Mouse (Mus musculus) ovary, postnatal 10 days (tissue): ENCODE data around the gene Fbxl7.
"Not testable (repeated sequence)": the region's sequence is repeated elsewhere in the genome, so short reads cannot be mapped to it uniquely, and the experiment has no call there.

Source experiments
- DNase-seq: peaks from one replicate; pipeline ENCODE4 v3.0.0; 2022; ENCODE audit warnings: low spot score

Gene Fbxl7

DNA sequence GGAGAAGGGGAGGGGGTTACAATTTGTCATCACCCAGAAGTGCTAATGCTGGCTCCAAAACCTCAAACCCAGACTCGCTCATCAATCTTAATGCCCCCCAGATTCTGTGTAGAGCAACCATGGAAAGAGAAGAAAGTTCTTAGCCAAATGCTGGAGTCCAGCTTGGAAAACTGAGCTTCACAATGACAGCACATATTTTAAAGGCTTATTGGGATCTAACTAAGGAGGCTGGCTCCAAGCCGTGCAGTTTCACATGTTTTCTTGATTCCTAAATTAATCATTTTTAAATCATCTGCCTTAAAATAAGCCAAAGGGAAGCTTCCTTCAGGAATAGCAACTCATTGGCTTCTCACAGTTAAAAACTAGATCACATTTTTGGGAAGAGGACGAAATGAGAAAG is 82.5 kb downstream of the Fbxl7 start:
- DNase-seq, result no peak

GRCm38 (mm10) chr15:26809569-26809968 is 85.8 kb downstream of the Fbxl7 start:
- no peak for DNase-seq

DNA sequence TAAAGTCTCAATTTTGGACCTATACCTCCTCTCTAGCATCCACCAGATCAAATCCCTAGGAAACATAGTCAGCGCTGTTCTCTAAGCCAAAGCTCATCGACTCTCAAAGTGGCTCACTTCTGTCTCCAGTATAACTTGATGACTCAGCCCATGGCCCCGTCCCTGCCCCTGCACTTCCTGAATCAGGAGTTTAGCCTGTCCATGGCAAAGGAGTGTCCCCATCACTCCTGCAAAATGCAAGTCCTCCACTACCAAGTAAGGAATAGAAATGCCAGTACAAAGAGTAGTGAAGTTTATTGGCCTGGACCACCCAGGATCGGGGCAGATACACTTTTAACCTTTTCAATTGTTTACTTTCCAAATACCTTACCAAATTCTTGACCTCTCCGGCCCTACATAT is 91.3 kb downstream of the Fbxl7 start:
- DNase-seq, result no peak

DNA sequence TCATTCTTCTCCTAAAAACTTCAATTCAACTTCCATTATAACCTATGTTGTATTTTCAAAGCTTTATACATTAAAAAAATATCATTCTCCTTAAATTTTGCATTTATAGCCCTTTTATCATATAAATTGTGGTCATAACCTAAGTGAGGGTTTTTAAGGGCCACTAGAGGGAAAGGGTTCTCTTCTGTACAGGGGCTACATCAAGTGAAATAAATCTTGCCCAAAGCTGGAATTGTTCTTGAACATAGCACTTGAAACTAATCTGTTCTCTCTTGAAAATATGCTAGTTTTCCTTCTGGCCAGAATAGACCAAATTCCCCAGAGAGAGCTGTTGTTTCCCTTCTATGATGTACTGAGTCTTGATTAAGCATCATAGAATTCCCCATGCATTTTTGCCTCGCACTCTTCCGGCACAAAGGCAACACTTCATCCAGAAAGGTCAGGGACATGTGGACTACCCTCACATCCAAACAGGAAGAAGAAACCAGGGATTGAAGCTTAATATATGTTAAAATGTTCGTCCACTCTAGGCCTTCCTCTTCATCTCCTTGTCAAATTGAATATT is 95.8 kb downstream of the Fbxl7 start:
- DNase-seq, result no peak

GRCm38 (mm10) chr15:26795937-26796336 is 99.4 kb downstream of the Fbxl7 start:
- no peak for DNase-seq

DNA sequence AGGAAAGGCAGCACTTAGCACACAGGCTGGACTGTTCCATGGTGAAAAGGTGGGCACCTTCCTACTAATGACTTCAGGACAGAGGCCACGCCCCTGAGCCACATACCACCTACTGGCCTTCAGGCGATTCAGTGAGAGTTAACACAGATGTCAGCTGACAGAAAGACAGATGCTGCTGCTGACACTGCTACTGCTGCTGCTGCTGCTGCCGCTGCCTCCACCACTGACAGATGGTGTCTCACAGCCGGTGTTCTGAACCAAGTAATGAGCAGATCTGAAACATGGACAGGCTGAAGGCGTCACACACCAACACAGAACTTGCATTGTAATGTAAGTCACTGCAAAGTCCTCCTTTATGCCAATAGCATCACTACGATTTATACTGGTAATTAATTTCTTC is 99.9 kb downstream of the Fbxl7 start:
- DNase-seq, result no peak

GRCm38 (mm10) chr15:26787148-26787547 is 108.2 kb downstream of the Fbxl7 start:
- no peak for DNase-seq

DNA sequence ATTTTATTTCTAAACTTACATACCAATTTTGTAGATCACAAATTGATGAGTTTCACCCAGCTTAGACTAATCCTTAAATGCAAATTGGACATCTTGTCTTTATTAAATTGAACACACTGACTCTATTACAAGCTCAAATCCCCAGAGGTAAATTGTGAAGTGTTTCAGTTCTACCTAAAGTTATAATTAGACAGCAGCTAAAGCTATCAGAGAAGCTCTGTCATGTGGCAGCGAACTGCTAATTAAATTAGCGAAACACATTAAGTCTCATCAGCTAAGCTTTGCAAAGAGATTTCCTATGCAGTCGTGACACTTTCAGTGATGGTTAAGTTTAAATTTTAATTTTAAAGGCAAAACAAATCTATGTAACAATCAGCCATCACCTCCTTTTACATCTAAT is 114.8 kb downstream of the Fbxl7 start:
- no peak for DNase-seq

GRCm38 (mm10) chr15:26779129-26779528 is 116.3 kb downstream of the Fbxl7 start:
- no peak for DNase-seq

GRCm38 (mm10) chr15:26775720-26776119 is 119.7 kb downstream of the Fbxl7 start:
- DNase-seq, result no peak

- DNase-seq, result no peak
These were observed 120.5 kb downstream of the Fbxl7 start for GRCm38 (mm10) chr15:26774895-26775294.

DNA sequence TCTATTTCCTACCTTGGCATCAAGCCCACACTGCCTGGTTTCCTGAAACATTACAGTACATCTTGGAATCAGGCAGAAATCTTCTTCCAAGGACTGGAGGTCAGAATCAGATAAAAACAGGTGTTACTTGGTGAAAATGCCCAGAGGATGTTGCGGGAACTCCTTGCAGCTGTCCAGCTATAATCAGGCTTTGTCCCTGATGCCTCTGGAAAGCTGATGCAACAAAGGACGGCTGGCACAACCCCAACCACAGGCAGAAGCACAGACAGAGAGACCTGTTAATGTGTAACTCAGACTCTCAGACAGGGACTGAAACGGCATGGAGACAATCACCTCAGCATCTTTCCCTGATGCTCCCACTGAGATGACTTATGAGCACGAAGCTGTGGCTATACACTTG is 133.7 kb downstream of the Fbxl7 start:
- no peak for DNase-seq

- DNase-seq, result no peak
These were observed 146.9 kb downstream of the Fbxl7 start for GRCm38 (mm10) chr15:26748484-26748883.

DNA sequence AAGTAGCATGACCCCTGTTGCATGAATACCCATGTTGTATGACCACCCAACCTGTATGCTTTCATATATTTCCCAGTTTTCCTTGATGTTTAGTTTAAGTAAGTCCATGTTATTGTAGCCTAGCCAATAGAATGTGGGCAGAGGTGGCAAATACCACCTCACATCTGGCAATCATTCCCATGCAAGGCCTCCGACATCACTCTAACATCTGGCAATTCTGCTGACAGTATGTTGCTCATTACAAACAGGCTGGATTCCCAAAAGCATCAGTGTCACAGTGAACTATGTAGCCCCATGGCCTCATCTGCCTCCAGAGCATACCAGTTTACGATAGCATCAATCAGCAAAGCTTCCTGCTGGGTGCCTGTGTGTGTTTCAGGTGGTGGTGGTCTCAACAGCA is 163.0 kb downstream of the Fbxl7 start:
- no peak for DNase-seq

GRCm38 (mm10) chr15:26730760-26731159 is 164.6 kb downstream of the Fbxl7 start:
- DNase-seq, result no peak

GRCm38 (mm10) chr15:26729341-26729740 is 166.0 kb downstream of the Fbxl7 start:
- DNase-seq, result not testable (repeated sequence)

GRCm38 (mm10) chr15:26718390-26719036 is 176.9 kb downstream of the Fbxl7 start:
- no peak for DNase-seq

DNA sequence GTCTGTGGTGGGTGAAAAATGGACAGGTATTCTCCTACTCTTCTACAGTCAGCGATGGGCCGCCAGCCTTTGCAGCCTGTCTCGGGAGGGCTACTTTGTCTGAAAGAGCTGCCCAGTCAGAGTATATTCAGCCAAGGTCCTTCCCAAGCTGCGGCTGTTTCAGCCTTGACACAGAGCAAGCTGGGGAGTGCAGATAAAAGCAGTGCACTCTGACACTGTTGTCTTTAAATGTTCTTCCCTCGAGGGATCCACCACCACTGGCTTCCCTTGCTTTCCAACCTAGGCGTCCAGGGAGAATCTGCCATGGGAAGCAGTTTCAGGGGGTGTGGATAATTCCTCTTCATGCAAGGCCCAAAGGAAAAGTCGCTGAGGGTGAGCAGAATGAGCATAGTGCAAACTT is 177.4 kb downstream of the Fbxl7 start:
- DNase-seq, result no peak

GRCm38 (mm10) chr15:26716181-26716580 is 179.2 kb downstream of the Fbxl7 start:
- DNase-seq, result no peak

DNA sequence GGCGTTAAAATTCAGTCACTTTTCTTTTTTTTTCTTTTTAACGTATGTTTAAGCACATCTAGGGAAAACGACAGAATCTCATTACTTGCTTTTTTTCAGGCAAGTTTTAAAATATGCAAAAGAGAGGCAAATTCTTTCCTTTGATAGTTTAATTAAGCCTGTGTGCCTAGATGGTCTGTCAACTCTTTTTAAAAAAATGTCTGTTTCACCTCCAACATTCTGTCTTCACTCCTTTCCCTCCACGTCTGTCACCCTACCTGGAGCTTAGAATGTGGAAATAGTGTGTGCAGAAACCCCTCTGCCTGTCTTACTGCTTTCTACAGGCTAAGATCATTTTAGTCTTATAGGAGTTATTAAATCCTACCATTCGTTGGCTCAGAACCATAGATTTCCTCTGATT is 179.7 kb downstream of the Fbxl7 start:
- no peak for DNase-seq

DNA sequence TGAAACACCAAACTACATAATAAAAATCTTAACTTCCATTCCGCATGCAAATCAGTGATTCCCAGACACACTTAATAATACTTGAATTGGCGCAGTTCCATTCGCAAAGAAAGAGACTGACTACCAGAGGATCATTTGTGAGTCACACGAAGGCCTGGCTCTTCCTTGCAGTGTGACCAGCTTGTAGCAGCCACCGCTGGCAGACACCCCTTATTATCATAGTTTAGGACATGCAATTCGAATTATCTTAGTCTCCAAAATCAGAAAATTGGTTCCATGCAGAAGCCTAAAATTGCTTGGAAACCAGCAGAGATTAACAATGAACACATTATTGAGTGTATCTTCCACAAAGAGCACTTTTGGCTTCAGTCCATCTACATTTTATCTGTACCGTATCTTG is 183.1 kb downstream of the Fbxl7 start:
- DNase-seq, result no peak

DNA sequence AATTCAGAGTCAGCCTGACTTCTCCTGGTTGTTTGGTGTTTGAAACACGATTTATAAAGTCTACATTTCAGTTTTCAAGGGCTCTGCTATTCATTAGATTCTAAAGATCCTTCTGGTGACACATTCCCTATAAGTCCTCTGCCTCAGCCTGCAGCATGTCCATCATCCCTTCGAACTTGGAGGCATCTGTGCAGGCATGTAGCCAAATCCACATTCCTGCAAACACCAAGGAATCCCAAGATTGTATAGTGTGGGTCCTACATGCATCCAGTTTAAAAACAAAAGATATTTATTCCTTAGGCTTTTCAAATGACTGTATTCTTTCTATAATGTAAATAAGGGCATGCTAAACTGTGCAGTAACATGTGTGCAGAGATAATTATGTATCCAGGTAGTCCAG is 190.4 kb downstream of the Fbxl7 start:
- no peak for DNase-seq

DNA sequence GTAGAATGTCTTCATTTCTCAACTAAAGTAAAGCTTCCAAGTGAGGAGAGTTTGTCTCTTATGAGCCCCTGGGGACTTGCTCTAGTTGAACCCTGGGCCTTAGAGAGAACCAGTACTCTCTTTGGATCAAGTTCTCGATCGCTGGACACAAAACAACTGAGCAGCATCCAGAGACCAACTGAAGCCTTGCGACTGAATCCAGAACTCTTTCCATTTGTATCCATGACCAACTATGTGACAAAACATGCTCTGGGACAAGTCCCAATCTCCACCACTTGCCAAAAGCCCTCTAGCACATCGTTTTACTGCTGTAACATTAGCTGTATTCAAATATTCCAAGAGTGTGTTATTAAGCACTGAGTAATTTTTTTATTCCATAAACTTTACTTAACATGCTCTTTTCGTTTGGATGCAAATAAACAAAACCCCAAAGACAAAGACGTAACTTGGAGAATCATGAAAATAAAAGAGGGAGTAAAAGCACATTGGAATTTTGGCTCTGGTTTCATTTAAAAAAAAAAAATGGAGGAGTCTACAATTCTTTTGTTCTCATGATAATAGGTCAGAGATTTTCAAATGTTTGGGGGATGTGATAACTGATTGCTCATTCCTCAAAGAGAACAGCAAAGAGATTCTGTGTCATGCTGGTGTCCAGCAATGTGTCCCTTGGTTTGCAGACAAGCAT is 192.1 kb downstream of the Fbxl7 start:
- no peak for DNase-seq
